Mouse (Mus musculus) forebrain, embryonic 16.5 days (tissue): ENCODE measurements around the gene Id3. TPM values are rescaled to one million over a fixed set of nuclear protein-coding genes. Genes with fewer than 3 reads are reported as not detected.

ENCODE experiments used
- ATAC-seq: fragments of 200-750 bp; cut with Nextera tagmentation; 2 replicates; pipeline ENCODE4 v1.8.0; 2017; ENCODE audit warnings: mild to moderate bottlenecking, moderate library complexity
- H3K27ac ChIP-seq: fragments of 300-500 bp; sonication (generic); 2 replicates; pipeline ENCODE4 v1.5.1; 2014; ENCODE audit warnings: low read length, control low read depth
- H3K27me3 ChIP-seq: fragments of 300-500 bp; sonication (generic); replicated peaks from 2 replicates; pipeline ENCODE4 v1.6.1; 2014; ENCODE audit warnings: low read length; ENCODE audit not compliant: control insufficient read depth, insufficient read depth
- H3K36me3 ChIP-seq: fragments of 300-500 bp; sonication (generic); 2 replicates; pipeline ENCODE4 v1.6.1; 2014; ENCODE audit not compliant: control insufficient read depth, insufficient read depth
- H3K4me1 ChIP-seq: fragments of 300-500 bp; sonication (generic); replicated peaks from 2 replicates; pipeline ENCODE4 v1.6.1; 2014; ENCODE audit warnings: low read length; ENCODE audit not compliant: control insufficient read depth, insufficient read depth
- H3K4me2 ChIP-seq: fragments of 300-500 bp; sonication (generic); 2 replicates; pipeline ENCODE4 v1.6.1; 2014; ENCODE audit warnings: mild to moderate bottlenecking, low read length, control low read depth
- H3K4me3 ChIP-seq: fragments of 300-500 bp; sonication (generic); replicated peaks from 2 replicates; pipeline ENCODE4 v1.5.1; 2014; ENCODE audit warnings: mild to moderate bottlenecking, low read length, control low read depth
- H3K9ac ChIP-seq: fragments of 300-500 bp; sonication (generic); replicated peaks from 2 replicates; pipeline ENCODE4 v1.6.1; 2014; ENCODE audit warnings: low read depth, low read length, control low read depth
- H3K9me3 ChIP-seq: fragments of 300-500 bp; sonication (generic); 2 replicates; pipeline ENCODE4 v1.6.1; 2016; ENCODE audit warnings: low read length; ENCODE audit not compliant: control insufficient read depth
- WGBS: fragments of 180-500 bp; shearing (Covaris S2); extraction: QIAGEN DNeasy Blood & Tissue Kit; methylation state at CpG from one replicate; pipeline ENCODE4 v1.1.7; 2014; 5-methylcytosine and 5-hydroxymethylcytosine counted together
- polyA plus RNA-seq: library from polyadenylated mRNA; unstranded; fragments of >200 nt; fragmentation: Nextera tagmentation; extraction: Ambion mirVana; gene quantifications from 2 replicates; pipeline ENCODE4 v1.2.1, GENCODE M21; 2015

Gene Id3
- polyA plus RNA-seq, 1 experiment from 2014 or later: 85.1 TPM

- no peak for ATAC-seq
- Histone ChIP-seq H3K4me2 (no peak overlapping the region), H3K27me3 (no peaks in the 10 kb centered on the region), H3K9ac (no peak overlapping the region), H3K4me1 (no peaks in the 10 kb centered on the region; the same call in 1 of the 2 replicates), H3K27ac (0 out of 2 replicates have a peak overlapping the region, but pooled peaks have one; percentile 8), H3K4me3 (no peak overlapping the region), H3K36me3 (no peaks in the 10 kb centered on the region), H3K9me3 (no peaks in the 10 kb centered on the region)
- 59% methylated on average over 9 of the region's 9 CpGs for WGBS
These were observed 11.2 kb downstream of the Id3 start for GRCm38 (mm10) chr4:136154462-136154861.

- Histone ChIP-seq H3K36me3 (no peaks in the 10 kb centered on the region), H3K27me3 (no peaks in the 10 kb centered on the region), H3K9ac (no peak overlapping the region), H3K9me3 (no peaks in the 10 kb centered on the region), H3K4me2 (no peak overlapping the region), H3K27ac (no peak overlapping the region), H3K4me1 (peaks cover 8% of the 10 kb centered on the region), H3K4me3 (no peak overlapping the region)
- ATAC-seq: no peak
- WGBS: 80% methylated on average over 6 of the region's 6 CpGs
These were observed 15.2 kb downstream of the Id3 start for GRCm38 (mm10) chr4:136158498-136158897.

DNA sequence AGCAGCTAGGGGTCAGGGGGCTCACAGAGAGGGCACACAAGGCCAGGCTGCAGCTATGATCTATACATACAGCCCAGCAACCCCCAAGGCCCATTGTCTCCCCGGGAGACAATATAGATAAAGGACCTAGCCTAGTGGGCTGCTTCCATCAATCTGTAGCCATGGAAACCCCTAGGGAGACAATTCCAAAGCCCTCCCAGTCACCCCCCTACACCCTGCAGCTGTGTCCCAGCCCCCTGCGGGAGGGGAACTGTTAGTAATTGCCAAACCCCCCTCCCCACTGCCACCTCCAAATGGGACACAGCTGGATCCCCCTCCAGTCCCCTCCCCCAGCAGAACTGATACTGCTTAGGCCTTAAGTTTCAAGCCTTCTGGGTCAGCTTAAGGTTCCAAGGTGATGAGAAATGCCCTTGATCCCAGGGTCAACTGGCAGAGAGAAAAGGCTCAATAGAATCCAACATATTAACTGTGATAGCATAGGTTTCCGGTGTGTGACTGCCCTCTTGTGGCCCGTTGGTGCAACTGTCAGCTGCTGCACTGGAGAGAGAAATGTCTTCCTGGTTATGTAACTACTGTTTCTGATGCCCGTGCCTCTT, 16.6 kb downstream of the Id3 start:
- peak overlapping the region; percentile 25; the same call in 1 of the 2 replicates for H3K9ac ChIP-seq
- WGBS: 1% methylated on average over 5 of the region's 5 CpGs
- no peaks in the 10 kb centered on the region for H3K27me3 ChIP-seq
- peak; percentile 86 for ATAC-seq
- peaks cover 8% of the 10 kb centered on the region for H3K4me1 ChIP-seq
- H3K4me3 ChIP-seq: no peak overlapping the region
- H3K9me3 ChIP-seq: no peaks in the 10 kb centered on the region
- no peaks in the 10 kb centered on the region for H3K36me3 ChIP-seq
- H3K4me2 ChIP-seq: no peak overlapping the region; the same call in 1 of the 2 replicates
- peak overlapping the region; percentile 70; the same call in 1 of the 2 replicates for H3K27ac ChIP-seq

- Histone ChIP-seq H3K27ac (no peak overlapping the region), H3K9me3 (no peaks in the 10 kb centered on the region), H3K4me1 (peaks cover 8% of the 10 kb centered on the region), H3K9ac (no peak overlapping the region), H3K4me2 (peak overlapping the region; percentile 23; the same call in 1 of the 2 replicates), H3K36me3 (no peaks in the 10 kb centered on the region), H3K27me3 (no peaks in the 10 kb centered on the region), H3K4me3 (no peak overlapping the region)
- ATAC-seq: peak; percentile 63; the same call in 1 of the 2 replicates
- 4% methylated on average over 11 of the region's 11 CpGs for WGBS
These were observed 20.2 kb downstream of the Id3 start for GRCm38 (mm10) chr4:136163448-136163847.

DNA sequence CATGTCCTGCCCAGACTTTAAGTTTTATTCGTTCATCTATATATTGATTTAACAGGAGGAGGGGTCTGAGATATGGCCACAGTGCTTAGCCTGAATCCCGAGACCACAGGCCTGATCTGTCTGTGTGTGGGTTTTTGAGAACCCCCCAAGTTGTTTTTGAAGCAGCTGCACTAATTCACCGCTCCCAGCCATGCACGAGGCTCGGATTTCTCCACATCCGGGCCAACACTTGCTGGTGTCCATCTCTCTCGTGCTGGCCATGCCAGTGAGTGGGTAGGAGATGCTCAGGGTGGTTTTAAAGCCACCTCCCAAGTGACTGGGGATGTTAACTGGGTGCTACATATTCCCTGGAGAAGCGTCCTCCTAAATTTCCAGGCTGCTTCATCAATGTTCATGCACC, 21.7 kb downstream of the Id3 start:
- no peak overlapping the region for H3K27ac ChIP-seq
- H3K4me2 ChIP-seq: no peak overlapping the region
- no peaks in the 10 kb centered on the region for H3K36me3 ChIP-seq
- H3K4me3 ChIP-seq: no peak overlapping the region
- H3K9me3 ChIP-seq: no peaks in the 10 kb centered on the region
- no peak overlapping the region for H3K9ac ChIP-seq
- H3K27me3 ChIP-seq: no peaks in the 10 kb centered on the region
- H3K4me1 ChIP-seq: peaks cover 3% of the 10 kb centered on the region
- ATAC-seq: no peak
- 83% methylated on average over 8 of the region's 8 CpGs for WGBS

DNA sequence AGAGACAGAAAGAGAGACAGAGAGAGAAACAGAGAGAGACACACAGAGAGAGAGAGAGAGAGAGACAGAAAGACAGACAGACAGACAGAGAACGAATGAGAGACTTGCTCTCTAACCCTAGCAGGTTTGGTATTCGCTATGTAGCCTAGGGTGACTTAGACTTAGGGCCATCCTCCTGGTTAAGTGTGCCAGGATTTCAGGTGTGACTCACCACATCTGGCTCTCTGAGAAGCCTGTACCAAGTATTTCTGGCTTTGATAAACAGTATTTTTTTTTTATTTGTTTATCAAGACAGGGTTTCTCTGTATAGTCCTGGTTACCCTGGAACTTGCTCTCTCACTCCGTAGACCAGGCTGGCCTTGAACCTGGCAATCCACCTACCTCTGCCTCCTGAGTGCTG, 24.4 kb downstream of the Id3 start:
- no peaks in the 10 kb centered on the region for H3K36me3 ChIP-seq
- H3K4me3 ChIP-seq: no peak overlapping the region
- H3K9ac ChIP-seq: no peak overlapping the region
- ATAC-seq: no peak
- H3K9me3 ChIP-seq: no peaks in the 10 kb centered on the region
- H3K4me2 ChIP-seq: no peak overlapping the region
- peaks cover 8% of the 10 kb centered on the region for H3K4me1 ChIP-seq
- 73% methylated on average over 3 of the region's 3 CpGs for WGBS
- H3K27me3 ChIP-seq: no peaks in the 10 kb centered on the region
- H3K27ac ChIP-seq: no peak overlapping the region

DNA sequence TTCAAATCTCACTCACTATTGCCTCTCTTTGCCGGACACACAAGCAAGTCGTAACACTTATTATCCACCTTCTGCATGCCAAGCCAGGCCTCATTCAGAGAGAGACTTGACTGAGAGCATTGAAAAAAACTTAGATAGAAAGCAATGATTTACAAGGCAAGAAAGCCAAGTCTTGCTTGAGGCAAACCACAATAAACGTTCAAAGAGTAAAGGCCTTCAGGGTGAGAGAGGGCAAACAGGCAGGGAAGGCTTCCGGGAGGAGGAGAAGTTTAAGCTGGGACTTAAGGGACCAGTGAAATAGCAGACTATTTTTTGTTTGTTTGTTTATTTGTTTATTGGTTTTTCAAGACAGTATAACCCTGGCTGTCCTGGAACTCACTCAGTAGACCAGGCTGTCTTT, 27.1 kb downstream of the Id3 start:
- 76% methylated on average over 4 of the region's 4 CpGs for WGBS
- no peak overlapping the region for H3K4me2 ChIP-seq

GRCm38 (mm10) chr4:136171455-136171854, 28.2 kb downstream of the Id3 start:
- no peaks in the 10 kb centered on the region for H3K36me3 ChIP-seq
- H3K4me3 ChIP-seq: peak overlapping the region; percentile 58
- no peaks in the 10 kb centered on the region for H3K27me3 ChIP-seq
- H3K4me1 ChIP-seq: peaks cover 16% of the 10 kb centered on the region
- peak overlapping the region; percentile 100 for H3K4me2 ChIP-seq
- no peak overlapping the region for H3K27ac ChIP-seq
- ATAC-seq: peak; percentile 50; the same call in 1 of the 2 replicates
- WGBS: 10% methylated on average over 12 of the region's 12 CpGs
- peak overlapping the region; percentile 53 for H3K9ac ChIP-seq
- no peaks in the 10 kb centered on the region for H3K9me3 ChIP-seq

More for the DNA sequence above, 27.1 kb downstream of the Id3 start:
- no peak overlapping the region for H3K4me3 ChIP-seq
- H3K9ac ChIP-seq: no peak overlapping the region
- no peaks in the 10 kb centered on the region for H3K9me3 ChIP-seq
- no peak for ATAC-seq
- H3K27ac ChIP-seq: no peak overlapping the region
- no peaks in the 10 kb centered on the region for H3K36me3 ChIP-seq
- peaks cover 16% of the 10 kb centered on the region for H3K4me1 ChIP-seq
- H3K27me3 ChIP-seq: no peaks in the 10 kb centered on the region

- Histone ChIP-seq H3K4me2 (peak within 1 kb of the TSS; percentile 100), H3K27me3 (no peaks in the 10 kb centered on the region), H3K9ac (peak within 1 kb of the TSS; percentile 55), H3K4me3 (peak within 1 kb of the TSS; percentile 58), H3K27ac (peak within 1 kb of the TSS; percentile 30; the same call in 1 of the 2 replicates), H3K4me1 (peaks cover 16% of the 10 kb centered on the region), H3K36me3 (no peaks in the 10 kb centered on the region), H3K9me3 (no peaks in the 10 kb centered on the region)
- WGBS: 0% methylated on average over 29 of the region's 35 CpGs
- ATAC-seq: peak; percentile 78
These were observed 28.8 kb downstream of the Id3 start, which contains the start of gene E2f2 for GRCm38 (mm10) chr4:136172011-136172541. Gene E2f2, plus strand, starts transcription at chr4:136172394.
